In genomic region chr2:130392836-130393235, GRCm38 (mm10) we compare ENCODE assay signal across 24 mouse cellular contexts. TPM values are rescaled to one million over a fixed set of nuclear protein-coding genes. Genes with fewer than 3 reads are reported as not detected.
DNase-seq lines count a peak whose midpoint lies in the region; ATAC-seq and TF ChIP-seq lines count a peak whose summit lies in the region.
"Had no signal": no experiment of that assay in that cellular context is flagged by ENCODE, and none has a peak within 500 bp of the region (broad histone marks: within the 10 kb centered on the region; RNA-seq: fewer than 3 reads in every experiment).

No protein-coding gene starts in this region.

- H3K4me1 ChIP-seq in heart, embryonic 10.5 days: peaks cover 15% of the 10 kb centered on the region
- H3K4me1 ChIP-seq in heart, embryonic 12.5 days (replicated peaks): 0 out of 2 replicates have a peak, but pooled peaks cover 2% of the 10 kb centered on the region
- H3K4me1 ChIP-seq in kidney, postnatal 0 days (replicated peaks; ENCODE audit: insufficient read depth, low read length): peaks cover 7% of the 10 kb centered on the region
- peaks cover 8% of the 10 kb centered on the region for H3K4me1 ChIP-seq in testis, adult 2 months (ENCODE audit: control insufficient read depth, insufficient read depth, low read length)

- H3K9me3 ChIP-seq in heart, embryonic 10.5 days: no peaks in the 10 kb centered on the region
- no peaks in the 10 kb centered on the region for H3K9me3 ChIP-seq in heart, embryonic 12.5 days (replicated peaks)
- H3K9me3 ChIP-seq in kidney, postnatal 0 days (replicated peaks; ENCODE audit: low read length): no peaks in the 10 kb centered on the region
- H3K9me3 ChIP-seq: G1E had no signal

- no peak overlapping the region for H3K4me3 ChIP-seq in heart, embryonic 10.5 days
- H3K4me3 ChIP-seq in heart, embryonic 12.5 days: no peak overlapping the region
- no peak overlapping the region for H3K4me3 ChIP-seq in kidney, postnatal 0 days (replicated peaks; ENCODE audit: low read depth, low read length)
- H3K4me3 ChIP-seq in testis, adult 2 months (ENCODE audit: control insufficient read depth, low read depth, low read length): peak overlapping the region; percentile 72

- no peak overlapping the region for H3K4me2 ChIP-seq in heart, embryonic 12.5 days
- H3K4me2 ChIP-seq in kidney, postnatal 0 days (ENCODE audit: low read length): no peak overlapping the region

- H3K27me3 ChIP-seq in heart, embryonic 10.5 days (ENCODE audit: insufficient read depth, poor library complexity, severe bottlenecking): peaks cover 13% of the 10 kb centered on the region
- no peaks in the 10 kb centered on the region for H3K27me3 ChIP-seq in heart, embryonic 12.5 days (replicated peaks)
- H3K27me3 ChIP-seq in kidney, postnatal 0 days (ENCODE audit: insufficient read depth, low read length): no peaks in the 10 kb centered on the region
- no peaks in the 10 kb centered on the region for H3K27me3 ChIP-seq in testis, adult 2 months (ENCODE audit: control insufficient read depth, insufficient read depth, low read length)
- H3K27me3 ChIP-seq: CH12.LX had no signal

- H3K9ac ChIP-seq in heart, embryonic 12.5 days: no peak overlapping the region
- H3K9ac ChIP-seq in kidney, postnatal 0 days (ENCODE audit: low read depth, low read length): no peak overlapping the region

- no peak overlapping the region for H3K27ac ChIP-seq in heart, embryonic 10.5 days
- no peak overlapping the region for H3K27ac ChIP-seq in heart, embryonic 12.5 days (ENCODE audit: poor library complexity, severe bottlenecking)
- no peak overlapping the region for H3K27ac ChIP-seq in kidney, postnatal 0 days
- H3K27ac ChIP-seq in testis, adult 2 months (ENCODE audit: control insufficient read depth, insufficient read depth, low read depth, low read length): no peak overlapping the region

- H3K36me3 ChIP-seq in heart, embryonic 10.5 days: peaks cover 45% of the 10 kb centered on the region
- peaks cover 33% of the 10 kb centered on the region for H3K36me3 ChIP-seq in heart, embryonic 12.5 days
- no peaks in the 10 kb centered on the region for H3K36me3 ChIP-seq in kidney, postnatal 0 days (ENCODE audit: insufficient read depth, low read length)
- no peaks in the 10 kb centered on the region for H3K36me3 ChIP-seq in testis, adult 2 months (ENCODE audit: control insufficient read depth, insufficient read depth, low read length)
- H3K36me3 ChIP-seq: G1E had no signal

- 85% methylated on average over 3 of the region's 3 CpGs for WGBS in heart, embryonic 10.5 days
- 77% methylated on average over 3 of the region's 3 CpGs for WGBS in heart, embryonic 12.5 days
- WGBS in kidney, postnatal 0 days: 53% methylated on average over 3 of the region's 3 CpGs

- peak; percentile 72 for DNase-seq in heart, adult 11 months
- no peak for DNase-seq in heart, adult 9 months (ENCODE audit: low spot score in 2 of 2)
- peak; percentile 53 for DNase-seq in heart, embryonic 10.5 days (ENCODE audit: low spot score)
- peak; percentile 49 for DNase-seq in kidney, postnatal 0 days (ENCODE audit: low spot score)
- no peak for DNase-seq in kidney, postnatal 25 days
- no peak for DNase-seq in testis, postnatal 10 days (ENCODE audit: low spot score)
- DNase-seq: adrenal gland, adult 2 months; adrenal gland, adult 8-10 months; adrenal gland, postnatal 10 days; adrenal gland, postnatal 14 days; adrenal gland, postnatal 25 days; adrenal gland, postnatal 36 days; B cell, adult 2 months; cerebellum, adult 11 months; cerebellum, adult 11-12 months had no signal

- TF ChIP-seq POLR2A in testis, adult 2 months (IDR thresholded peaks at IDR 0.05; ENCODE audit: control insufficient read depth, low read depth, low read length): no peak

- no peak for TF ChIP-seq CTCF in kidney, postnatal 0 days (IDR thresholded peaks at IDR 0.05; ENCODE audit: low read depth)
- TF ChIP-seq CTCF in testis, adult 2 months (IDR thresholded peaks at IDR 0.05; ENCODE audit: control insufficient read depth, insufficient read depth, insufficient replicate concordance, low read depth, low read length): no peak

- no peak for ATAC-seq in heart, embryonic 12.5 days (ENCODE audit: insufficient number of reproducible peaks, low FRiP score)
- ATAC-seq in kidney, postnatal 0 days (replicated peaks; ENCODE audit: low FRiP score, low read depth): no peak
- ATAC-seq: activated CD4-positive, CD25-positive, alpha-beta regulatory T cell, adult 4 months; CD4-positive, CD25-positive, alpha-beta regulatory T cell, adult 4 months; Patski had no signal

RNA-seq across cellular contexts. Expression of gene Cpxm1, which starts 4.5 kb away (rescaled TPM):
- polyA plus RNA-seq in heart, embryonic 10.5 days (2016; fragmentation: Nextera tagmentation; extraction: Ambion mirVana): 36.2 and 57.6 TPM in 2 replicates
- 32.2 and 33.3 TPM in 2 replicates for polyA plus RNA-seq in heart, embryonic 12.5 days (2016; fragmentation: Nextera tagmentation; extraction: Ambion mirVana)
- 62.1 and 64.8 TPM in 2 replicates for polyA plus RNA-seq in kidney, postnatal 0 days (2015; fragmentation: Nextera tagmentation; extraction: Ambion mirVana)
- polyA plus RNA-seq in testis, adult 2 months (2012; rRNA removed): 73.4 and 89.5 TPM in 2 replicates
- polyA plus RNA-seq: G1E had no signal

RNA-seq across cellular contexts. Expression of gene Gm28372, which starts 12.2 kb away (rescaled TPM):
- not detected in 2 replicates for polyA plus RNA-seq in heart, embryonic 10.5 days (2016; fragmentation: Nextera tagmentation; extraction: Ambion mirVana)
- polyA plus RNA-seq in heart, embryonic 12.5 days (2016; fragmentation: Nextera tagmentation; extraction: Ambion mirVana): 0.09 and 0.24 TPM in 2 replicates
- not detected in 2 replicates for polyA plus RNA-seq in kidney, postnatal 0 days (2015; fragmentation: Nextera tagmentation; extraction: Ambion mirVana)
- polyA plus RNA-seq in testis, adult 2 months (2012; rRNA removed): 0.57 and 0.99 TPM in 2 replicates
- polyA plus RNA-seq: activated CD4-positive, CD25-positive, alpha-beta regulatory T cell, adult 4 months; adrenal gland, adult 2 months; brain, embryonic 14.5 days; C2C12; CD4-positive, CD25-positive, alpha-beta regulatory T cell, adult 4 months; G1E had no signal

RNA-seq across cellular contexts. Expression of gene 1700020A23Rik, which starts 12.2 kb away (rescaled TPM):
- 0.28 TPM in 1 of 2 replicates, not detected in the other for polyA plus RNA-seq in heart, embryonic 10.5 days (2016; fragmentation: Nextera tagmentation; extraction: Ambion mirVana)
- polyA plus RNA-seq in heart, embryonic 12.5 days (2016; fragmentation: Nextera tagmentation; extraction: Ambion mirVana): not detected in 2 replicates
- polyA plus RNA-seq in kidney, postnatal 0 days (2015; fragmentation: Nextera tagmentation; extraction: Ambion mirVana): not detected in 2 replicates
- polyA plus RNA-seq in testis, adult 2 months (2012; rRNA removed): 316 and 321 TPM in 2 replicates
- polyA plus RNA-seq: activated CD4-positive, CD25-positive, alpha-beta regulatory T cell, adult 4 months; adrenal gland, adult 2 months; brain, embryonic 14.5 days; C2C12; CD4-positive, CD25-positive, alpha-beta regulatory T cell, adult 4 months; G1E; Patski had no signal

RNA-seq across cellular contexts. Expression of gene Tmem239, which starts 13.4 kb away (rescaled TPM):
- polyA plus RNA-seq in heart, embryonic 10.5 days (2016; fragmentation: Nextera tagmentation; extraction: Ambion mirVana): not detected in 2 replicates
- not detected in 2 replicates for polyA plus RNA-seq in heart, embryonic 12.5 days (2016; fragmentation: Nextera tagmentation; extraction: Ambion mirVana)
- polyA plus RNA-seq in kidney, postnatal 0 days (2015; fragmentation: Nextera tagmentation; extraction: Ambion mirVana): not detected in 2 replicates
- polyA plus RNA-seq in testis, adult 2 months (2012; rRNA removed): 251 and 255 TPM in 2 replicates
- polyA plus RNA-seq: activated CD4-positive, CD25-positive, alpha-beta regulatory T cell, adult 4 months; adrenal gland, adult 2 months; brain, embryonic 14.5 days; CD4-positive, CD25-positive, alpha-beta regulatory T cell, adult 4 months; G1E; Patski had no signal

RNA-seq across cellular contexts. Expression of gene Vps16, which starts 31.3 kb away (rescaled TPM):
- 84.5 and 91.1 TPM in 2 replicates for polyA plus RNA-seq in heart, embryonic 10.5 days (2016; fragmentation: Nextera tagmentation; extraction: Ambion mirVana)
- polyA plus RNA-seq in heart, embryonic 12.5 days (2016; fragmentation: Nextera tagmentation; extraction: Ambion mirVana): 63.5 and 63.9 TPM in 2 replicates
- 64.6 and 68.6 TPM in 2 replicates for polyA plus RNA-seq in kidney, postnatal 0 days (2015; fragmentation: Nextera tagmentation; extraction: Ambion mirVana)
- polyA plus RNA-seq in testis, adult 2 months (2012; rRNA removed): 45.6 and 55.8 TPM in 2 replicates

Comparison
In these comparisons a context has a peak if more than half of its experiments do, and no peak if none do; other contexts are left out.
1. DNase-seq: peak in heart, adult 11 months (single experiment), heart, embryonic 10.5 days (single experiment) and kidney, postnatal 0 days (single experiment); none in heart, adult 9 months (0 of 2), kidney, postnatal 25 days (0 of 2) and testis, postnatal 10 days (single experiment).
2. RNA of gene 1700020A23Rik, which starts 12.2 kb away (polyA plus RNA-seq): 316 to 321 TPM in testis, adult 2 months; 0.28 TPM in heart, embryonic 10.5 days, not detected in heart, embryonic 12.5 days and not detected in kidney, postnatal 0 days; every median in the first group is over 100 times any median in the second.